Mouse (Mus musculus): ENCODE results near the gene Gucd1.

Gucd1 gene

GRCm38 (mm10) chr10:75316472-75316871 is 201.3 kb downstream of the Gucd1 start:
- DNase-seq = no peak

- DNase-seq = peak; percentile 30
Observed at GRCm38 (mm10) chr10:75315756-75316155, 202.0 kb downstream of the Gucd1 start.

- no peak for DNase-seq
Observed at GRCm38 (mm10) chr10:75314190-75314980, 203.4 kb downstream of the Gucd1 start.

DNA sequence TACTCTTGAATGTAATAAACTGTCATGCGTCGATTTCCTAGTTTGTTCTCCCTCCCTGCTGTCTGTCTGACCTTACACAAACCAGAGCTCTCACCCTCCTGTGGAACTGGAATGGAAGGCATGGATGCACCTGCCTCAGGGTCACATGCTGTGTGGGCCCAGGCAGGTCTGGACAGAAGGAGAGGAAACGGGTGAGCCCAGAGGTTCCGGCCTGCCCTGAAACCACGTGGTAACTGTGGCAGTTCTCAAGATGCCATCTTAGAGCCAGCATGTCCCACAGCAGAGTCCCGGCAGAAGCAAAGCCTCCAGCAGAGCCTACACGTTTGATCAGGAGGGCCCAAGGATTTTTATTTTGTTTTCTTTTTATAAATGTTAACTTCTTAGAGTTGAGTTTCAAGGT is 205.4 kb downstream of the Gucd1 start:
- DNase-seq = no peak

DNA sequence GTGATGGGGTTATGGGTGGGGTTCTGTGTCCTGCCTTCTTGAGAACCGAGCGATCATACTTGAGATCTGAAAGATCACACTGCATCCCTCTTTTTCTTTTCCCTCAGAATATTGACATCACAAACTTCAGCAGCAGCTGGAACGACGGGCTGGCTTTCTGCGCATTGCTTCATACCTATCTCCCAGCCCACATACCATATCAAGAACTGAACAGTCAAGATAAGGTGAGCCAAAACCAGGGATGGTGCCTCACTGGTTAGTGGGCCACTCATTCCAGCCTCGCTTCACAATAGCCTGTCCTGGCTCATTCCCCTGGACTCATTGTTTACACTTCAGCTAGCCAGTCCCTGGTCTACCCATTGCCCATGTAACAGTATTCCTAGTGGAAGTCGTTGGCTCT is 210.6 kb downstream of the Gucd1 start:
- DNase-seq = no peak

- no peak for DNase-seq
Observed at GRCm38 (mm10) chr10:75304413-75304812, 213.4 kb downstream of the Gucd1 start.

DNA sequence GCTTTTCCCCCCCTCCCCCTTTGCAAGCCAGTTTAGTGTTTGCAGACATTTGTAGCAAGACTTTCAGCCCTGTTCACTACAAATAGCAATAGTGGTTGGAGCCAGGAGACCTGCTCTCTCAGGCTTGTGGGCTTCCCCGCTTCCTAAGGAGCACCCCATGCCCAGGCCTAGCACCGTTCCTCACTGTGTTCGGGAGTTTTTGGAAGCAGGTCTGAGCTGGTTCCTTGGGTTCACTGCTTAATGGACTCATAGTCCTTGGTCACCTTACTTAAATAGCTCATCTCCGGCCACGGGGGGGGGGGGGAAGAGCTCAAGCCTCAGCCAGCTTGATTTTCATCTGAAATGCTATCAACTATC is 213.7 kb downstream of the Gucd1 start:
- no peak for DNase-seq

DNA sequence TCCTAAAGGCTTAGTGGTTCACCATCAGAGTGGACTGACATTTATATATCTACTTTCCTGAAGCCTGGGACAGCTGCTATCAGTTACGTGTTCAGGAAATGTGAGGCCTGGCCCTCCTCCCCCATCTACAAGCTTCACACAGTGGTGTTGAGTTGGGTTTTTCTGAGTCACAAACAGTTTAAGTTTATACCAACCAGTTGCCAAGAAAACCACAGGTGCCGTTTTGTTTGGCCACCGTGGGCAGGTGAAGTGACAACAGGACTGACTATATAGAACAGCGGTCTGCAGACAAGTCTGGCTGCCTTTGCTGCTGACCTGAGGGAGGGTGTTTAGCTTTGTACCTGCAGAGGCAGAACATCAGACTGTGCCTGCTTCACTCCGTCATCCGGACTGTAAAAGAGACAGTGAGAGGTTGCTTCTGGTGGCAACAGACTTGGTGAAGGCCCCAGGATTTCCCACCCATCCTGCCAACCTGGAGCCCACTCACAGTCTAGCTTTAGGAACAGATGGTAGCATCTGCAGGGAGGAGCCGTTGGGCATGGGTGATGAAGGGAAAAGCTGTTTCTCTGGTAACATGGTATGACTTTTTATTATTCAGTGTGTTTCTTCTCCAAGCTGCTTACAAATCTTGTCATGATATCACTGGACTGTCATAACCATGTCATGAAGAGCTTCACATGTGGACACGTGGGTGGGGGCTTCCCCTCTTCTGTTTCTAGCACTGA is 214.3 kb downstream of the Gucd1 start:
- DNase-seq = no peak

GRCm38 (mm10) chr10:75302536-75302935 is 215.2 kb downstream of the Gucd1 start:
- DNase-seq = no peak

DNA sequence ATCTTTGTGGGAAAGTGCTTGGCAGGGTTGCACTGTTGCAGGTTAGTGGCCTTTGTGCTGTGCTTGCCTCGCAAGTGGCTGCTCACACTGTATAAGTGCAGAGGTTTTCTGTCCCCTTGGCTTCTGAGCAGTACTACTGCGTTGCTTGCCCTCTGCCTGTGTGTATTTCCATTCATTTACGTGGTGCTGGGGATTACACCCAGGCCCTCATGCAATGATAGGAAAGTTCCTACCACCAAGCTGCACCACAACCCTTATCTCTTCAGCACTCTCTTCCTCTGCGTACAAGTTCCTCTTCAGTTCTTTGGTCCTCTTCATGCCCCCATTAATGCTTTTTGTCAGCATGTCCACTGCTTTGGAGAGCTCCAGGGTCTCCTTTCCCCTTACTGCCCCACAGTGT is 215.8 kb downstream of the Gucd1 start:
- no peak for DNase-seq

- no peak for DNase-seq
Observed at GRCm38 (mm10) chr10:75301195-75301806, 216.5 kb downstream of the Gucd1 start.
